Mouse (Mus musculus) hindbrain, embryonic 16.5 days (tissue): ENCODE data around the gene Fli1. TPM values are rescaled to one million over a fixed set of nuclear protein-coding genes. Genes with fewer than 3 reads are reported as not detected.

Source experiments
- ATAC-seq: fragments of 200-750 bp; cut with Nextera tagmentation; 2 replicates; pipeline ENCODE4 v1.8.0; 2017; ENCODE audit warnings: moderate TSS enrichment, moderate library complexity
- H3K27ac ChIP-seq: fragments of 300-500 bp; sonication (generic); 2 replicates; pipeline ENCODE4 v1.5.1; 2014; ENCODE audit warnings: low read depth, mild to moderate bottlenecking, control low read depth, low read length, moderate library complexity
- H3K27me3 ChIP-seq: fragments of 300-500 bp; sonication (generic); replicated peaks from 2 replicates; pipeline ENCODE4 v1.6.1; 2014; ENCODE audit warnings: low read length; ENCODE audit not compliant: control insufficient read depth, insufficient read depth
- H3K36me3 ChIP-seq: fragments of 300-500 bp; sonication (generic); 2 replicates; pipeline ENCODE4 v1.6.1; 2014; ENCODE audit warnings: mild to moderate bottlenecking, low read length, moderate library complexity, mixed read lengths; ENCODE audit not compliant: control insufficient read depth, insufficient read depth
- H3K4me1 ChIP-seq: fragments of 300-500 bp; sonication (generic); 2 replicates; pipeline ENCODE4 v1.6.1; 2014; ENCODE audit warnings: low read depth, low read length; ENCODE audit not compliant: control insufficient read depth, insufficient read depth
- H3K4me2 ChIP-seq: fragments of 300-500 bp; sonication (generic); 2 replicates; pipeline ENCODE4 v1.6.1; 2014; ENCODE audit warnings: mild to moderate bottlenecking, low read length, control low read depth, moderate library complexity
- H3K4me3 ChIP-seq: fragments of 300-500 bp; sonication (generic); 2 replicates; pipeline ENCODE4 v1.5.1; 2014; ENCODE audit warnings: mild to moderate bottlenecking, low read length, control low read depth, moderate library complexity
- H3K9ac ChIP-seq: fragments of 300-500 bp; sonication (generic); 2 replicates; pipeline ENCODE4 v1.6.1; 2014; ENCODE audit warnings: low read depth, mild to moderate bottlenecking, control low read depth, low read length, moderate library complexity
- H3K9me3 ChIP-seq: fragments of 300-500 bp; sonication (generic); 2 replicates; pipeline ENCODE4 v1.6.1; 2014; ENCODE audit warnings: mild to moderate bottlenecking, low read length, moderate library complexity; ENCODE audit not compliant: control insufficient read depth
- WGBS: fragments of 180-500 bp; shearing (Covaris S2); extraction: QIAGEN DNeasy Blood & Tissue Kit; methylation state at CpG from one replicate; pipeline ENCODE4 v1.1.7; 2014; 5-methylcytosine and 5-hydroxymethylcytosine counted together
- polyA plus RNA-seq: library from polyadenylated mRNA; unstranded; fragments of >200 nt; fragmentation: Nextera tagmentation; extraction: Ambion mirVana; gene quantifications from 2 replicates; pipeline ENCODE4 v1.2.1, GENCODE M21; 2015

The Fli1 gene
- polyA plus RNA-seq, 1 experiment from 2014 or later: 6.4 TPM

- Histone ChIP-seq H3K27me3 (no peaks in the 10 kb centered on the region), H3K9me3 (no peaks in the 10 kb centered on the region), H3K9ac (no peak overlapping the region), H3K4me2 (no peak overlapping the region), H3K36me3 (no peaks in the 10 kb centered on the region), H3K4me3 (no peak overlapping the region), H3K4me1 (no peaks in the 10 kb centered on the region), H3K27ac (no peak overlapping the region)
- 82% methylated on average over 7 of the region's 7 CpGs for WGBS
- ATAC-seq: no peak
Measured at GRCm38 (mm10) chr9:32510454-32511263, 32.0 kb downstream of the Fli1 start.

DNA sequence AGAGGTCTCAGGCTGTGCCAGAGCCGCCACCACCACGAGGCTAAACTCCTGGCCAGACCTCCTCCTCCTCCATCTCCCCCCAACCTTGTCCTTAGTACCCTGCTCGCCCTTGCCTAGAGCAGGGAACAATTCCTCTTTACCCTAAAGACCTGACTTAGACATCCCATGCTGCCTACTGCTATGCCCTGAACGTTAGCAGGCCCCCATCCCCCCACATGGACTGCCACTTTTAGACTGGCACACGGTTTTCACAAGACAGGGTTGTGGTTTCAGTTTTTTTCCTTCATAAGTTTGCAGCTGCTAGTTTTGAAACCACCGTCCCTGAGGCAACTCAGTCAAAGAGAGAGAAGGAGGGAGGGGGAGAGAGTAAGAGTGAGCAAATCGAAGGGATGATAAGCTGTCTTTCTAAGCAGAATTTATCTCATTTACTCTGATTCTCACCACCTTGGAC lies 32.9 kb downstream of the Fli1 start:
- H3K27me3 ChIP-seq: no peaks in the 10 kb centered on the region
- H3K9me3 ChIP-seq: no peaks in the 10 kb centered on the region
- H3K4me2 ChIP-seq: no peak overlapping the region
- no peak overlapping the region for H3K4me3 ChIP-seq
- no peak for ATAC-seq
- H3K36me3 ChIP-seq: no peaks in the 10 kb centered on the region
- H3K27ac ChIP-seq: no peak overlapping the region
- 70% methylated on average over 7 of the region's 7 CpGs for WGBS
- no peaks in the 10 kb centered on the region for H3K4me1 ChIP-seq
- no peak overlapping the region for H3K9ac ChIP-seq

DNA sequence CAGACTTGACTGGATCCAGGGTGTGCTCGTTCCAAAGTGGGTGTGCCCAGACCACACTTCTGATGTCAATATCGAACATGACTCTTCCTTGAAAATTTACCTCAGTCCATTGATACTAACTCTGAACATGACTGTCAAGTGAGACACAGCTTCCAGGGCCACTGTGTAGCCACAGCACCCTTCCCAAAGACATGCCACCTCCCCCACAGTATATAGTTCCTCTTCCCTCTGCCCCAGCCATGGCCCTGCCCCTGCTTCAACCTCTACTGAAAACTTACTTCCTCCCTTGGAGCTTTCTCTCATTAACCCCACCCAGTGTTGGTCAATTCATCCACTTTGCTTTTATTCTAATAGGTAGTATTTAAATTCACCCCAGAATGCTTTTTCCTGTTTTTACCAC lies 34.0 kb downstream of the Fli1 start:
- Histone ChIP-seq H3K4me1 (no peaks in the 10 kb centered on the region), H3K9me3 (no peaks in the 10 kb centered on the region), H3K27ac (no peak overlapping the region), H3K9ac (no peak overlapping the region), H3K27me3 (no peaks in the 10 kb centered on the region), H3K36me3 (no peaks in the 10 kb centered on the region), H3K4me2 (no peak overlapping the region), H3K4me3 (no peak overlapping the region)
- ATAC-seq: no peak
- WGBS: 87% methylated on average over 2 of the region's 2 CpGs

- no peak for ATAC-seq
- no peaks in the 10 kb centered on the region for H3K4me1 ChIP-seq
- H3K27ac ChIP-seq: no peak overlapping the region
- H3K4me2 ChIP-seq: no peak overlapping the region
- 78% methylated on average over 8 of the region's 8 CpGs for WGBS
- no peak overlapping the region for H3K4me3 ChIP-seq
- no peaks in the 10 kb centered on the region for H3K27me3 ChIP-seq
- no peaks in the 10 kb centered on the region for H3K36me3 ChIP-seq
- H3K9ac ChIP-seq: no peak overlapping the region
- H3K9me3 ChIP-seq: no peaks in the 10 kb centered on the region
Measured at GRCm38 (mm10) chr9:32508118-32508517, 34.5 kb downstream of the Fli1 start.

GRCm38 (mm10) chr9:32506866-32507861 lies 35.5 kb downstream of the Fli1 start:
- no peaks in the 10 kb centered on the region for H3K36me3 ChIP-seq
- no peaks in the 10 kb centered on the region for H3K27me3 ChIP-seq
- H3K27ac ChIP-seq: no peak overlapping the region
- no peaks in the 10 kb centered on the region for H3K4me1 ChIP-seq
- no peak for ATAC-seq
- no peak overlapping the region for H3K4me2 ChIP-seq
- WGBS: 69% methylated on average over 15 of the region's 15 CpGs
- H3K9me3 ChIP-seq: no peaks in the 10 kb centered on the region
- no peak overlapping the region for H3K4me3 ChIP-seq
- H3K9ac ChIP-seq: no peak overlapping the region

DNA sequence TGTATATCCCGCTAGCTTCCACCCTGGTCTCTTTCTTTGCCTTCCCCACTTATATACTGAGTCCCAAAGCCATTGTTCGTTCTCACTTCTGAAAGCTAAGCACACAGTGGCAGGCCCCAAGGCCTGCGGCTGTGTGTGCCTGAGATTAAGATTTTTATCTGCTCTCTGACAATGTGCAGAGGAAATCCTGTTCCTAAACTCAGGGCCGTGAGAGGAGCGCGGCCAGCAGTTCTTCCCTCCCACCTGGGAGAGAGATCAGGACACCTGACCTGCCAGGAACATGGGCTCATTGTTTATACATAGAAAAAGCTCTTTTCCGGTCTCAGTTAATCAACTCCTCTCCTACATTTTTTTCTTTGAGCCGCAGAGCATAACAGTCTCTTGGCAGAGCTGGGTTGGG lies 36.5 kb downstream of the Fli1 start:
- no peak overlapping the region for H3K4me3 ChIP-seq
- ATAC-seq: no peak
- H3K27ac ChIP-seq: no peak overlapping the region
- no peaks in the 10 kb centered on the region for H3K36me3 ChIP-seq
- H3K4me2 ChIP-seq: no peak overlapping the region
- H3K9ac ChIP-seq: no peak overlapping the region
- no peaks in the 10 kb centered on the region for H3K4me1 ChIP-seq
- no peaks in the 10 kb centered on the region for H3K9me3 ChIP-seq
- no peaks in the 10 kb centered on the region for H3K27me3 ChIP-seq
- WGBS: 68% methylated on average over 8 of the region's 8 CpGs

GRCm38 (mm10) chr9:32505460-32506075 lies 37.1 kb downstream of the Fli1 start:
- ATAC-seq: no peak
- WGBS: 86% methylated on average over 7 of the region's 7 CpGs
- Histone ChIP-seq H3K27me3 (no peaks in the 10 kb centered on the region), H3K4me2 (no peak overlapping the region), H3K27ac (no peak overlapping the region), H3K4me1 (no peaks in the 10 kb centered on the region), H3K4me3 (no peak overlapping the region), H3K9ac (no peak overlapping the region), H3K9me3 (no peaks in the 10 kb centered on the region), H3K36me3 (no peaks in the 10 kb centered on the region)

- 75% methylated on average over 11 of the region's 11 CpGs for WGBS
- Histone ChIP-seq H3K4me3 (no peak overlapping the region), H3K27ac (no peak overlapping the region), H3K36me3 (no peaks in the 10 kb centered on the region), H3K9me3 (no peaks in the 10 kb centered on the region), H3K4me1 (no peaks in the 10 kb centered on the region), H3K4me2 (no peak overlapping the region), H3K9ac (no peak overlapping the region), H3K27me3 (no peaks in the 10 kb centered on the region)
- ATAC-seq: no peak
Measured at GRCm38 (mm10) chr9:32503995-32504451, 38.6 kb downstream of the Fli1 start.

DNA sequence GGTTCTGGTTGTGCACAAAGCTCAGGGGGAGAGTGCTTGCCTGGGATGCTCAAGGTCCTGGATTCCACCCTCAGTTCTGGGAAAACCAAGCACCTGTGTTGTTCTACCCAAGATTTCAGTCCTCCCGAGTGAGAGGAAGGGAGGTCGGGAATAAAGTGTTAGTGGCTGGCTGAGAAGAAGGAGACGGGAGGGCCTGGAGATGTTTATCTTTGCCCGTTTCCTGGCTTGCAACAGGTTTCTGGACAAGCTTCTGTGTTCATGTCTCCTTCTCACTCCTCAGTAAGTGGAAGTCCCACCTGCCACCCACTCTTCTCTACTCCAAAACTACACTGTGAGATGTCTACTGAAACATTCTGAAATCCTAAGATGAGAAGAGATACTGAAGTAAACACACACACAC lies 39.2 kb downstream of the Fli1 start:
- no peak for ATAC-seq
- Histone ChIP-seq H3K4me1 (no peaks in the 10 kb centered on the region), H3K9me3 (no peaks in the 10 kb centered on the region), H3K36me3 (no peaks in the 10 kb centered on the region), H3K27ac (no peak overlapping the region), H3K9ac (no peak overlapping the region), H3K4me2 (no peak overlapping the region), H3K27me3 (no peaks in the 10 kb centered on the region), H3K4me3 (no peak overlapping the region)
- WGBS: 89% methylated on average over 4 of the region's 4 CpGs
